Mouse (Mus musculus) ES-E14 (cell line): Measurements from ENCODE around the gene Luc7l3.

ENCODE experiments used
- CHD2 ChIP-seq: IDR thresholded peaks from 2 replicates; pipeline ENCODE4 v1.6.1; 2014; ENCODE audit warnings: mild to moderate bottlenecking, low read depth, low read length, inconsistent platforms
- HCFC1 ChIP-seq: IDR thresholded peaks from 2 replicates; pipeline ENCODE4 v1.6.1; 2012; ENCODE audit warnings: low read length, inconsistent platforms, borderline replicate concordance; ENCODE audit not compliant: insufficient read depth
- ZC3H11A ChIP-seq: IDR thresholded peaks from 2 replicates; pipeline ENCODE4 v1.6.1; 2012; ENCODE audit warnings: low read depth, mild to moderate bottlenecking, inconsistent platforms, low read length, borderline replicate concordance

- TF ChIP-seq HCFC1 (no peak), CHD2 (no peak), ZC3H11A (no peak)
These were observed 5.3 kb downstream of the Luc7l3 start for GRCm38 (mm10) chr11:94316528-94316927.
